Mouse (Mus musculus): ENCODE results near the gene Hmcn1. TPM values are rescaled to one million over a fixed set of nuclear protein-coding genes. Genes with fewer than 3 reads are reported as not detected.

Gene Hmcn1
- polyA plus RNA-seq, 1 experiment from 2014 or later = 13.5 TPM

GRCm38 (mm10) chr1:150747771-150748170, 245.5 kb downstream of the Hmcn1 start:
- Histone ChIP-seq H3K36me3 (ENCODE audit: control insufficient read depth, insufficient read depth, low read length) (no peaks in the 10 kb centered on the region), H3K4me1 (replicated peaks; ENCODE audit: control insufficient read depth, insufficient read depth, low read length) (no peaks in the 10 kb centered on the region), H3K27me3 (ENCODE audit: control insufficient read depth, insufficient read depth, low read length) (no peaks in the 10 kb centered on the region), H3K9ac (ENCODE audit: low read depth, low read length) (no peak overlapping the region), H3K27ac (ENCODE audit: low read depth, low read length) (no peak overlapping the region), H3K9me3 (ENCODE audit: control insufficient read depth, low read length) (no peaks in the 10 kb centered on the region), H3K4me3 (ENCODE audit: low read depth, low read length) (no peak overlapping the region), H3K4me2 (replicated peaks; ENCODE audit: low read depth, low read length) (no peak overlapping the region)
- ATAC-seq (ENCODE audit: low FRiP score) (no peak), DNase-seq (ENCODE audit: low spot score) (no peak)
- WGBS = 94% methylated on average over 4 of the region's 4 CpGs

- ATAC-seq (ENCODE audit: low FRiP score) = no peak
- 86% methylated on average over 19 of the region's 19 CpGs for WGBS
Observed at GRCm38 (mm10) chr1:150743097-150743843, 250.0 kb downstream of the Hmcn1 start.

GRCm38 (mm10) chr1:150742376-150743087, 250.7 kb downstream of the Hmcn1 start:
- Histone ChIP-seq H3K4me3 (ENCODE audit: low read depth, low read length) (no peak overlapping the region), H3K36me3 (ENCODE audit: control insufficient read depth, insufficient read depth, low read length) (no peaks in the 10 kb centered on the region), H3K4me1 (replicated peaks; ENCODE audit: control insufficient read depth, insufficient read depth, low read length) (no peaks in the 10 kb centered on the region), H3K27me3 (ENCODE audit: control insufficient read depth, insufficient read depth, low read length) (no peaks in the 10 kb centered on the region), H3K9me3 (ENCODE audit: control insufficient read depth, low read length) (no peaks in the 10 kb centered on the region), H3K4me2 (replicated peaks; ENCODE audit: low read depth, low read length) (no peak overlapping the region), H3K9ac (ENCODE audit: low read depth, low read length) (no peak overlapping the region), H3K27ac (ENCODE audit: low read depth, low read length) (no peak overlapping the region)
- WGBS = 76% methylated on average over 7 of the region's 7 CpGs
- ATAC-seq (ENCODE audit: low FRiP score) = no peak
- no peak for DNase-seq (ENCODE audit: low spot score)

More at GRCm38 (mm10) chr1:150743097-150743843, 250.0 kb downstream of the Hmcn1 start:
- Histone ChIP-seq H3K27me3 (ENCODE audit: control insufficient read depth, insufficient read depth, low read length) (no peaks in the 10 kb centered on the region), H3K9ac (ENCODE audit: low read depth, low read length) (no peak overlapping the region), H3K36me3 (ENCODE audit: control insufficient read depth, insufficient read depth, low read length) (no peaks in the 10 kb centered on the region), H3K27ac (ENCODE audit: low read depth, low read length) (no peak overlapping the region), H3K4me1 (replicated peaks; ENCODE audit: control insufficient read depth, insufficient read depth, low read length) (no peaks in the 10 kb centered on the region), H3K4me3 (ENCODE audit: low read depth, low read length) (no peak overlapping the region), H3K4me2 (replicated peaks; ENCODE audit: low read depth, low read length) (no peak overlapping the region), H3K9me3 (ENCODE audit: control insufficient read depth, low read length) (no peaks in the 10 kb centered on the region)
- no peak for DNase-seq (ENCODE audit: low spot score)

- H3K4me3 ChIP-seq (ENCODE audit: low read depth, low read length) = no peak overlapping the region
- ATAC-seq (ENCODE audit: low FRiP score) = no peak
- H3K4me1 ChIP-seq (replicated peaks; ENCODE audit: control insufficient read depth, insufficient read depth, low read length) = no peaks in the 10 kb centered on the region
- WGBS = 87% methylated on average over 5 of the region's 5 CpGs
- no peak overlapping the region for H3K27ac ChIP-seq (ENCODE audit: low read depth, low read length)
- no peaks in the 10 kb centered on the region for H3K36me3 ChIP-seq (ENCODE audit: control insufficient read depth, insufficient read depth, low read length)
- no peak for DNase-seq (ENCODE audit: low spot score)
- no peaks in the 10 kb centered on the region for H3K27me3 ChIP-seq (ENCODE audit: control insufficient read depth, insufficient read depth, low read length)
- no peak overlapping the region for H3K4me2 ChIP-seq (replicated peaks; ENCODE audit: low read depth, low read length)
- no peaks in the 10 kb centered on the region for H3K9me3 ChIP-seq (ENCODE audit: control insufficient read depth, low read length)
- H3K9ac ChIP-seq (ENCODE audit: low read depth, low read length) = no peak overlapping the region
Observed at GRCm38 (mm10) chr1:150711438-150711837, 281.8 kb downstream of the Hmcn1 start.

GRCm38 (mm10) chr1:150706502-150706901, 286.7 kb downstream of the Hmcn1 start:
- ATAC-seq (ENCODE audit: low FRiP score) (no peak), DNase-seq (ENCODE audit: low spot score) (no peak)
- Histone ChIP-seq H3K4me1 (replicated peaks; ENCODE audit: control insufficient read depth, insufficient read depth, low read length) (no peaks in the 10 kb centered on the region), H3K9ac (ENCODE audit: low read depth, low read length) (no peak overlapping the region), H3K9me3 (ENCODE audit: control insufficient read depth, low read length) (no peaks in the 10 kb centered on the region), H3K27me3 (ENCODE audit: control insufficient read depth, insufficient read depth, low read length) (no peaks in the 10 kb centered on the region), H3K4me3 (ENCODE audit: low read depth, low read length) (no peak overlapping the region), H3K4me2 (replicated peaks; ENCODE audit: low read depth, low read length) (no peak overlapping the region), H3K27ac (ENCODE audit: low read depth, low read length) (no peak overlapping the region), H3K36me3 (ENCODE audit: control insufficient read depth, insufficient read depth, low read length) (no peaks in the 10 kb centered on the region)
- WGBS = 86% methylated on average over 4 of the region's 4 CpGs

GRCm38 (mm10) chr1:150697749-150698148, 295.5 kb downstream of the Hmcn1 start:
- no peaks in the 10 kb centered on the region for H3K4me1 ChIP-seq (replicated peaks; ENCODE audit: control insufficient read depth, insufficient read depth, low read length)
- H3K4me3 ChIP-seq (ENCODE audit: low read depth, low read length) = no peak overlapping the region
- no peaks in the 10 kb centered on the region for H3K36me3 ChIP-seq (ENCODE audit: control insufficient read depth, insufficient read depth, low read length)
- H3K9ac ChIP-seq (ENCODE audit: low read depth, low read length) = no peak overlapping the region
- no peak overlapping the region for H3K27ac ChIP-seq (ENCODE audit: low read depth, low read length)
- no peak overlapping the region for H3K4me2 ChIP-seq (replicated peaks; ENCODE audit: low read depth, low read length)
- H3K9me3 ChIP-seq (ENCODE audit: control insufficient read depth, low read length) = no peaks in the 10 kb centered on the region
- H3K27me3 ChIP-seq (ENCODE audit: control insufficient read depth, insufficient read depth, low read length) = no peaks in the 10 kb centered on the region
- DNase-seq (ENCODE audit: low spot score) (no peak), ATAC-seq (ENCODE audit: low FRiP score) (no peak)
- WGBS = 91% methylated on average over 3 of the region's 3 CpGs

GRCm38 (mm10) chr1:150682044-150682443, 311.2 kb downstream of the Hmcn1 start:
- Histone ChIP-seq H3K4me2 (replicated peaks; ENCODE audit: low read depth, low read length) (no peak overlapping the region), H3K27me3 (ENCODE audit: control insufficient read depth, insufficient read depth, low read length) (no peaks in the 10 kb centered on the region), H3K36me3 (ENCODE audit: control insufficient read depth, insufficient read depth, low read length) (no peaks in the 10 kb centered on the region), H3K4me3 (ENCODE audit: low read depth, low read length) (no peak overlapping the region), H3K4me1 (replicated peaks; ENCODE audit: control insufficient read depth, insufficient read depth, low read length) (no peaks in the 10 kb centered on the region), H3K27ac (ENCODE audit: low read depth, low read length) (no peak overlapping the region), H3K9me3 (ENCODE audit: control insufficient read depth, low read length) (no peaks in the 10 kb centered on the region), H3K9ac (ENCODE audit: low read depth, low read length) (no peak overlapping the region)
- 68% methylated on average over 6 of the region's 6 CpGs for WGBS
- ATAC-seq (ENCODE audit: low FRiP score) (no peak), DNase-seq (ENCODE audit: low spot score) (peak; percentile 24)

GRCm38 (mm10) chr1:150681433-150681832, 311.8 kb downstream of the Hmcn1 start:
- WGBS = 84% methylated on average over 3 of the region's 3 CpGs
- DNase-seq (ENCODE audit: low spot score) (no peak), ATAC-seq (ENCODE audit: low FRiP score) (no peak)
- no peaks in the 10 kb centered on the region for H3K9me3 ChIP-seq (ENCODE audit: control insufficient read depth, low read length)
- no peak overlapping the region for H3K9ac ChIP-seq (ENCODE audit: low read depth, low read length)
- H3K27me3 ChIP-seq (ENCODE audit: control insufficient read depth, insufficient read depth, low read length) = no peaks in the 10 kb centered on the region
- H3K36me3 ChIP-seq (ENCODE audit: control insufficient read depth, insufficient read depth, low read length) = no peaks in the 10 kb centered on the region
- no peak overlapping the region for H3K4me2 ChIP-seq (replicated peaks; ENCODE audit: low read depth, low read length)
- H3K4me3 ChIP-seq (ENCODE audit: low read depth, low read length) = no peak overlapping the region
- no peak overlapping the region for H3K27ac ChIP-seq (ENCODE audit: low read depth, low read length)
- no peaks in the 10 kb centered on the region for H3K4me1 ChIP-seq (replicated peaks; ENCODE audit: control insufficient read depth, insufficient read depth, low read length)

GRCm38 (mm10) chr1:150681006-150681405, 312.2 kb downstream of the Hmcn1 start:
- Histone ChIP-seq H3K36me3 (ENCODE audit: control insufficient read depth, insufficient read depth, low read length) (no peaks in the 10 kb centered on the region), H3K9me3 (ENCODE audit: control insufficient read depth, low read length) (no peaks in the 10 kb centered on the region), H3K4me2 (replicated peaks; ENCODE audit: low read depth, low read length) (no peak overlapping the region), H3K9ac (ENCODE audit: low read depth, low read length) (no peak overlapping the region), H3K4me3 (ENCODE audit: low read depth, low read length) (no peak overlapping the region), H3K27me3 (ENCODE audit: control insufficient read depth, insufficient read depth, low read length) (no peaks in the 10 kb centered on the region), H3K27ac (ENCODE audit: low read depth, low read length) (no peak overlapping the region), H3K4me1 (replicated peaks; ENCODE audit: control insufficient read depth, insufficient read depth, low read length) (no peaks in the 10 kb centered on the region)
- WGBS = 85% methylated on average over 15 of the region's 15 CpGs
- no peak for DNase-seq (ENCODE audit: low spot score)
- ATAC-seq (ENCODE audit: low FRiP score) = no peak
